Mouse (Mus musculus): ENCODE results near the gene Dab2. TPM values are rescaled to one million over a fixed set of nuclear protein-coding genes. Genes with fewer than 3 reads are reported as not detected.
A peak's percentile ranks its signal among the peaks of the same experiment; 100 is the strongest.

The Dab2 gene
- polyA plus RNA-seq, 1 experiment from 2014 or later: 10.6 TPM

DNA sequence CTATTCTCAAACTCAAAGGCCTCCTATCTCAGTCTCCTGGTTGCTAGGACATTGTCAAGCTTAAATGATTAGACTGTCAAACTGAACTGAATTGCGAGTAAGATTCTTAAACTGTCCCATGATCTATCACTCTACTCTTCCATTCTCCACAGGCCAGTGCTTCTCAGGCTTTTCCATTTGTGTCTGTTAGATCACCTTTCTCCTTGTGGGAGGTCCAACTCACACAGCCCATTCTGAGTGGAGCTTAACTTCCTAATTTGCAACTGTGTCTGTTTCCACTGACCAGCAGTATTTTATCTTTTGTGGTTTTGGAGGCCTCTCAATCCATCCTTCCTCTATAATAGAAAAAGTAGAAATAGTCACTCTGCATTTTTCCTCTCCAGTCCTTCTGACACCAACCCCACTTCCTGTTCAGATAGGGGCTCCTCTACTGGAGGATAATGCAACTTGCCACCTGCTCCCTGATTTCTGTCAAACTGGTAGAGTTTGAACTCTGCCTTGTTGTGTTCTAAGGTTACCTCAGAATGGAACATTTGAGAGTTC, 35.1 kb downstream of the Dab2 start:
- Histone ChIP-seq H3K4me1 (no peaks in the 10 kb centered on the region), H3K27ac (no peak overlapping the region), H3K36me3 (ENCODE audit: poor library complexity, severe bottlenecking) (no peaks in the 10 kb centered on the region), H3K9ac (no peak overlapping the region), H3K4me3 (no peak overlapping the region), H3K27me3 (no peaks in the 10 kb centered on the region), H3K9me3 (replicated peaks) (no peaks in the 10 kb centered on the region), H3K4me2 (no peak overlapping the region)
- no peak for ATAC-seq
- 86% methylated on average over 1 of the region's 1 CpGs for WGBS

GRCm38 (mm10) chr15:6339767-6340166, 40.2 kb downstream of the Dab2 start:
- H3K36me3 ChIP-seq (ENCODE audit: poor library complexity, severe bottlenecking): no peaks in the 10 kb centered on the region
- no peak overlapping the region for H3K27ac ChIP-seq
- H3K4me2 ChIP-seq: no peak overlapping the region
- H3K4me3 ChIP-seq: no peak overlapping the region
- H3K27me3 ChIP-seq: no peaks in the 10 kb centered on the region
- H3K9ac ChIP-seq: no peak overlapping the region
- H3K9me3 ChIP-seq (replicated peaks): no peaks in the 10 kb centered on the region
- 71% methylated on average over 5 of the region's 5 CpGs for WGBS
- no peak for ATAC-seq
- no peaks in the 10 kb centered on the region for H3K4me1 ChIP-seq

- ATAC-seq: no peak
- H3K27ac ChIP-seq: no peak overlapping the region
- H3K4me2 ChIP-seq: no peak overlapping the region
- no peaks in the 10 kb centered on the region for H3K9me3 ChIP-seq (replicated peaks)
- H3K4me3 ChIP-seq: no peak overlapping the region
- 77% methylated on average over 6 of the region's 6 CpGs for WGBS
- H3K36me3 ChIP-seq (ENCODE audit: poor library complexity, severe bottlenecking): no peaks in the 10 kb centered on the region
- no peak overlapping the region for H3K9ac ChIP-seq
- no peaks in the 10 kb centered on the region for H3K4me1 ChIP-seq
- H3K27me3 ChIP-seq: no peaks in the 10 kb centered on the region
Observed at GRCm38 (mm10) chr15:6340347-6340746, 40.8 kb downstream of the Dab2 start.

- Histone ChIP-seq H3K27me3 (no peaks in the 10 kb centered on the region), H3K4me3 (no peak overlapping the region), H3K4me2 (no peak overlapping the region), H3K36me3 (ENCODE audit: poor library complexity, severe bottlenecking) (no peaks in the 10 kb centered on the region), H3K4me1 (no peaks in the 10 kb centered on the region), H3K9ac (no peak overlapping the region), H3K9me3 (replicated peaks) (no peaks in the 10 kb centered on the region), H3K27ac (no peak overlapping the region)
- 92% methylated on average over 6 of the region's 6 CpGs for WGBS
- no peak for ATAC-seq
Observed at GRCm38 (mm10) chr15:6341427-6341826, 41.8 kb downstream of the Dab2 start.

DNA sequence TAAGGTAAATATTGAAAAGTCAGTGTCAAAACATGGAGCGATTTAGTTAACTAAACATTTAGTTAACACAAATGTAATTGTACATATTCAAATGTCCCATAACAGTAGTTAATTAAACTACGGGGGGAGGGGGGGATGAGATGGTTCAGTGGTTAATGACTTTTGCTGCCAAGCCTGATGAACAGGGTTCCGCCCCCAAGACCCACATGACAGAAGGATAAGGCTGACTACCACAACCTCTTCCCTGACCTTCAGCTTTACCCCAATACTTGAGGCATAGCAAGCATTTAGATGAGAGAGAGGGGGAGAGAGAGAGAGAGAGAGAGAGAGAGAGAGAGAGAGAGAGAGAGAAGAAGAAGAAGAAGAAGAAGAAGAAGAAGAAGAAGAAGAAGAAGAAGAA, 54.3 kb downstream of the Dab2 start:
- no peak overlapping the region for H3K9ac ChIP-seq
- no peaks in the 10 kb centered on the region for H3K9me3 ChIP-seq (replicated peaks)
- H3K36me3 ChIP-seq (ENCODE audit: poor library complexity, severe bottlenecking): no peaks in the 10 kb centered on the region
- H3K27me3 ChIP-seq: no peaks in the 10 kb centered on the region
- no peak for ATAC-seq
- no peak overlapping the region for H3K27ac ChIP-seq
- WGBS: 84% methylated on average over 3 of the region's 3 CpGs
- no peak overlapping the region for H3K4me2 ChIP-seq
- H3K4me1 ChIP-seq: no peaks in the 10 kb centered on the region
- no peak overlapping the region for H3K4me3 ChIP-seq

DNA sequence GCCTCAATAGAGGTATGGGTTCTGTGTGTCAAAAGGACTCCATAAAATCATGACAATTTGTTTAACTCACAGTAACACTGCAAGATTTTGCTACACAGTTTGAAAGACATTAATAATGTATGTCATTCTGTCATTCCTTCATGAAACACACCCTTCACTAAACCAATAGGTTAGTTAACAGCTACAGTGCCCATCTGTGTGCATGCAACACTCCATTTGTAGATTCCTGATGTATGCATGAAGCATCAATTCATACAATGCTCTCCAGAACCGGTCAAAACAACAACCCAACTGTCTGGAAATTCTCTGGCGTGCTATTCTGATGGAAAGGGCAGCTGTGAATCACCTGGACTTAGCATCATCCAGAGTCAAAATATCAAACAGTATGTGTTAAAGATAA, 60.3 kb downstream of the Dab2 start:
- no peaks in the 10 kb centered on the region for H3K27me3 ChIP-seq
- H3K27ac ChIP-seq: no peak overlapping the region
- WGBS: 79% methylated on average over 2 of the region's 2 CpGs
- no peaks in the 10 kb centered on the region for H3K9me3 ChIP-seq (replicated peaks)
- no peak overlapping the region for H3K4me2 ChIP-seq
- no peaks in the 10 kb centered on the region for H3K4me1 ChIP-seq
- H3K36me3 ChIP-seq (ENCODE audit: poor library complexity, severe bottlenecking): no peaks in the 10 kb centered on the region
- H3K9ac ChIP-seq: no peak overlapping the region
- H3K4me3 ChIP-seq: no peak overlapping the region
- ATAC-seq: peak; percentile 48; the same call in 1 of the 2 replicates

DNA sequence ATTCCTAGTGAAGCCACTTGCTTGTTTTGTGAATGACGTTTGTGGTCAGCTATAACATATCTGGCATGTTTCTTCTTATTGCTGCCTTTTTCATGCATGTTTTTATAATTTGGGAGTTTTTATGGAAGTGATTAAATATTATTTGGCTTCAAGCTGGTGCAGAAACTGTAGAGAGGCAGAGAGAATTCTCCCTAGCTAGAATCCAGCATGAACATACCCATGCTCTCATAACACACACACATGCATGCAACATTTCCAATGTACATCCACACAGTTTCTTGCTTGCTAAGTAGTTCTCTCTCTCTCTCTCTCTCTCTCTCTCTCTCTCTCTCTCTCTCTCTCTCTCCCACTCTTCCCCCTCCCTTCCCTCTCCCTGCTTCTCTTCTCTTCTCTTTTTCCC, 70.4 kb downstream of the Dab2 start:
- no peak for ATAC-seq
- H3K9ac ChIP-seq: no peak overlapping the region
- 54% methylated on average over 1 of the region's 1 CpGs for whole genome bisulfite sequencing

DNA sequence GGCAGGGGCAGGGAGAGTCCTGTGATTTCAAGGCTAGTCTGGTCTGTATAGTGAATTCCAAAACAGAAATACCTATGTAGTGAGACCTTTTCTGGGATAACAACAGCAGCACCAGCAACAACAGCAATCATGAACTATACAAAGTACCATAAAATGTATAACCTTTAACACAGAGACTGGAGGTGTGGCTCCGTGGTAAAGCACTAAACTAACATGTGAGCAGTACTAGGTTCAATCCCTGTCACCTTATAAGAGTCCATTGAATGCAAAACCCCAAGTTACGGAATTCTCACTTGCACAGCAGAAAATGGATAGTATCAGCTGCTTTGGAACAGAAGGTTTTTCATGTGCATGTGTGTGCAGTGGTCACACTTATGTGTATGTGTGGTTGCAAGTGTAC, 71.9 kb downstream of the Dab2 start:
- WGBS: 91% methylated on average over 2 of the region's 2 CpGs

More for the DNA sequence above, 70.4 kb downstream of the Dab2 start:
- Histone ChIP-seq H3K4me2 (no peak overlapping the region), H3K9me3 (replicated peaks) (no peaks in the 10 kb centered on the region), H3K4me1 (no peaks in the 10 kb centered on the region), H3K4me3 (no peak overlapping the region), H3K36me3 (ENCODE audit: poor library complexity, severe bottlenecking) (no peaks in the 10 kb centered on the region), H3K27ac (no peak overlapping the region), H3K27me3 (no peaks in the 10 kb centered on the region)

DNA sequence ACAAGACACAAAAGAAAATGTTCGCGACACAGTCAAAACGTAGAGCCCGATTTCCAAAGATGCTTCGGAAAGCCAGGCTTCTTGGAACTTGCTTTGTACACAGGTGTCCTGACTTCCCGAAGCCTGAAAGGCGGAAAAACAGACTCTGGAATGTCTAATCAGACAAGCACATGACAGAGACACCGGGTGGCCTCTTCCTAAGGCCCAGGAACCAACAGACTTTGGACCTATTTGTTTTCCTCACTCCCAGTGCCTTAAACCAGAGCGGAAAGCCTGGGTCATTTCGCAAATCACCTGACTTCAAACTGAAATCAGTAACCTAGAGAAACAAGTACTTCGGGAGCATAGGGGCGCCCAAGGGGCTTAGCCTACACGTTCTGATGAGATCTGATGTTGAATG, 75.4 kb downstream of the Dab2 start:
- H3K27me3 ChIP-seq: no peaks in the 10 kb centered on the region
- no peak overlapping the region for H3K4me3 ChIP-seq
- H3K4me1 ChIP-seq: no peaks in the 10 kb centered on the region
- H3K9ac ChIP-seq: no peak overlapping the region
- no peak for ATAC-seq
- WGBS: 82% methylated on average over 13 of the region's 13 CpGs
- no peak overlapping the region for H3K4me2 ChIP-seq
- no peaks in the 10 kb centered on the region for H3K36me3 ChIP-seq (ENCODE audit: poor library complexity, severe bottlenecking)
- no peak overlapping the region for H3K27ac ChIP-seq
- H3K9me3 ChIP-seq (replicated peaks): no peaks in the 10 kb centered on the region

More for the DNA sequence above, 71.9 kb downstream of the Dab2 start:
- ATAC-seq: no peak
- no peaks in the 10 kb centered on the region for H3K9me3 ChIP-seq (replicated peaks)
- no peaks in the 10 kb centered on the region for H3K27me3 ChIP-seq
- H3K4me1 ChIP-seq: no peaks in the 10 kb centered on the region
- H3K4me2 ChIP-seq: no peak overlapping the region
- no peaks in the 10 kb centered on the region for H3K36me3 ChIP-seq (ENCODE audit: poor library complexity, severe bottlenecking)
- no peak overlapping the region for H3K9ac ChIP-seq
- H3K4me3 ChIP-seq: no peak overlapping the region
- H3K27ac ChIP-seq: no peak overlapping the region

GRCm38 (mm10) chr15:6376001-6376400, 76.4 kb downstream of the Dab2 start:
- no peaks in the 10 kb centered on the region for H3K27me3 ChIP-seq
- no peak overlapping the region for H3K27ac ChIP-seq
- no peaks in the 10 kb centered on the region for H3K9me3 ChIP-seq (replicated peaks)
- WGBS: 76% methylated on average over 5 of the region's 5 CpGs
- H3K4me1 ChIP-seq: no peaks in the 10 kb centered on the region
- no peak overlapping the region for H3K4me2 ChIP-seq
- no peak overlapping the region for H3K4me3 ChIP-seq
- H3K36me3 ChIP-seq (ENCODE audit: poor library complexity, severe bottlenecking): no peaks in the 10 kb centered on the region
- no peak for ATAC-seq
- no peak overlapping the region for H3K9ac ChIP-seq

DNA sequence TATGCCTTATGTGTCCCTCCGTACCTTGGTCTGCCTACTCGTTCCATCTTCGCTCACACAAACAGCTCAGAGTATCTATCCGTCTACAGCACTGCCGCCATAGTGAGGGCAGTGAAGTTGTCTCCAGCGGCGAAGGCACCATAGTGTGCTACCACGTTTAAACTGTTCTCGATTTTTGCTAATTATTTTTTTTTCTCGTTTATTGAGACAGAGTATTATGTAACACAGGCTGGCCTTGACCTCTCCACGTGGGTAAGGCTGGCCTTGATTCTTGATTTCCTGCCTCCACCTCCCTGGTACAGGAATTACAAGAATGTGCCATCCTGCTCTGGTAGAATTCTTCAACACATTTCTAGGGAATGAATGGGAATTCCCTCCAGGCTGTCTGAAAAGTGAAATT, 77.2 kb downstream of the Dab2 start:
- no peaks in the 10 kb centered on the region for H3K36me3 ChIP-seq (ENCODE audit: poor library complexity, severe bottlenecking)
- H3K4me2 ChIP-seq: no peak overlapping the region
- no peak overlapping the region for H3K9ac ChIP-seq
- H3K9me3 ChIP-seq (replicated peaks): no peaks in the 10 kb centered on the region
- ATAC-seq: no peak
- H3K27me3 ChIP-seq: no peaks in the 10 kb centered on the region
- no peak overlapping the region for H3K4me3 ChIP-seq
- H3K27ac ChIP-seq: no peak overlapping the region
- 83% methylated on average over 11 of the region's 11 CpGs for WGBS
- no peaks in the 10 kb centered on the region for H3K4me1 ChIP-seq

DNA sequence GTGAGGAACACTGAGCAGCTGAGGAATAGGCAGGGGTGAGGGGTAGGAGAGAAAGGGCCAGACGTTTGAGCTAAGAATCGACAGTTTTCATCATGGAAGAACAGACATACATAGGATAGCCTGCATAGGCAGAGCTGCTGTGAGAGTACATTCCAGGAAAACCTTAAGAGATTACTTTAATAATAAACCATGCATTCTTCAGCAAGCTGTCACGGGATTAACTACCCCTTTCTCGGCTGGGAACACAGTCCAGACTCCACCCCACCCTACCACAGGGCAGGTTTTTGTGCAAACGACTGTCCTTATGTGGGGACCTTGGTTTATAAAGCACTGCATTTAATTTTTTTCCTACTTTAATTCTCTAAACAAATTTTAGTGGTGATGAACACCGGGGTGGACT, 84.4 kb downstream of the Dab2 start:
- 23% methylated on average over 6 of the region's 6 CpGs for WGBS
- no peaks in the 10 kb centered on the region; the same call in 1 of the 2 replicates for H3K27me3 ChIP-seq
- peaks cover 8% of the 10 kb centered on the region for H3K4me1 ChIP-seq
- no peak for ATAC-seq
- no peak overlapping the region for H3K9ac ChIP-seq
- H3K9me3 ChIP-seq (replicated peaks): no peaks in the 10 kb centered on the region
- no peaks in the 10 kb centered on the region for H3K36me3 ChIP-seq (ENCODE audit: poor library complexity, severe bottlenecking)
- no peak overlapping the region for H3K4me3 ChIP-seq
- no peak overlapping the region for H3K27ac ChIP-seq
- H3K4me2 ChIP-seq: no peak overlapping the region

- H3K9ac ChIP-seq: no peak overlapping the region
- H3K4me3 ChIP-seq: no peak overlapping the region
- no peak overlapping the region for H3K27ac ChIP-seq
- H3K4me1 ChIP-seq: peaks cover 8% of the 10 kb centered on the region
- no peaks in the 10 kb centered on the region; the same call in 1 of the 2 replicates for H3K27me3 ChIP-seq
- ATAC-seq: no peak
- 19% methylated on average over 1 of the region's 1 CpGs for WGBS
- H3K4me2 ChIP-seq: no peak overlapping the region
- H3K9me3 ChIP-seq (replicated peaks): no peaks in the 10 kb centered on the region
- H3K36me3 ChIP-seq (ENCODE audit: poor library complexity, severe bottlenecking): no peaks in the 10 kb centered on the region
Observed at GRCm38 (mm10) chr15:6385241-6385640, 85.7 kb downstream of the Dab2 start.

All from forebrain, embryonic 13.5 days (tissue).